Mouse (Mus musculus): ENCODE data around the gene Ifitm10.
"Not testable (repeated sequence)": the region's sequence is repeated elsewhere in the genome, so short reads cannot be mapped to it uniquely, and the experiment has no call there.

Ifitm10 gene

GRCm38 (mm10) chr7:142373641-142374412 lies at the start of gene Ifitm10:
TSS of gene Ifitm10 (minus strand) at chr7:142373753.
- DNase-seq: no peak

GRCm38 (mm10) chr7:142421826-142422225 lies 48.3 kb upstream of the Ifitm10 start:
- DNase-seq: no peak

GRCm38 (mm10) chr7:142419887-142420286 lies 46.3 kb upstream of the Ifitm10 start:
- DNase-seq: no peak

- no peak for DNase-seq
These were observed 45.1 kb upstream of the Ifitm10 start for GRCm38 (mm10) chr7:142418679-142419078.

- no peak for DNase-seq
These were observed 44.5 kb upstream of the Ifitm10 start for GRCm38 (mm10) chr7:142418027-142418426.

- DNase-seq: no peak
These were observed 42.7 kb upstream of the Ifitm10 start for GRCm38 (mm10) chr7:142416225-142416624.

GRCm38 (mm10) chr7:142415314-142415713 lies 41.8 kb upstream of the Ifitm10 start:
- no peak for DNase-seq

GRCm38 (mm10) chr7:142413285-142413684 lies 39.7 kb upstream of the Ifitm10 start:
- no peak for DNase-seq

- DNase-seq: no peak
These were observed 36.0 kb upstream of the Ifitm10 start for GRCm38 (mm10) chr7:142409603-142410002.

- no peak for DNase-seq
These were observed 35.1 kb upstream of the Ifitm10 start for GRCm38 (mm10) chr7:142408686-142409085.

- no peak for DNase-seq
These were observed 34.4 kb upstream of the Ifitm10 start for GRCm38 (mm10) chr7:142407935-142408334.

GRCm38 (mm10) chr7:142405134-142405533 lies 31.6 kb upstream of the Ifitm10 start:
- not testable (repeated sequence) for DNase-seq

GRCm38 (mm10) chr7:142403591-142403990 lies 30.0 kb upstream of the Ifitm10 start:
- DNase-seq: no peak

- peak; percentile 62 for DNase-seq
These were observed 27.2 kb upstream of the Ifitm10 start for GRCm38 (mm10) chr7:142400750-142401142.

- DNase-seq: no peak
These were observed 26.7 kb upstream of the Ifitm10 start for GRCm38 (mm10) chr7:142400112-142400749.

GRCm38 (mm10) chr7:142399250-142399649 lies 25.7 kb upstream of the Ifitm10 start:
- no peak for DNase-seq

- peak; percentile 66 for DNase-seq
These were observed 24.5 kb upstream of the Ifitm10 start for GRCm38 (mm10) chr7:142398052-142398451.

- no peak for DNase-seq
These were observed 23.1 kb upstream of the Ifitm10 start for GRCm38 (mm10) chr7:142396611-142397010.

- no peak for DNase-seq
These were observed 21.9 kb upstream of the Ifitm10 start for GRCm38 (mm10) chr7:142395472-142395871.

- DNase-seq: no peak
These were observed 21.0 kb upstream of the Ifitm10 start for GRCm38 (mm10) chr7:142394261-142395190.

GRCm38 (mm10) chr7:142393191-142393590 lies 19.6 kb upstream of the Ifitm10 start:
- peak; percentile 57 for DNase-seq

GRCm38 (mm10) chr7:142391609-142392008 lies 18.1 kb upstream of the Ifitm10 start:
- DNase-seq: no peak

GRCm38 (mm10) chr7:142391108-142391507 lies 17.6 kb upstream of the Ifitm10 start:
- no peak for DNase-seq
